Comparison of ENCODE assay signal across 21 mouse cellular contexts in the genomic region with DNA sequence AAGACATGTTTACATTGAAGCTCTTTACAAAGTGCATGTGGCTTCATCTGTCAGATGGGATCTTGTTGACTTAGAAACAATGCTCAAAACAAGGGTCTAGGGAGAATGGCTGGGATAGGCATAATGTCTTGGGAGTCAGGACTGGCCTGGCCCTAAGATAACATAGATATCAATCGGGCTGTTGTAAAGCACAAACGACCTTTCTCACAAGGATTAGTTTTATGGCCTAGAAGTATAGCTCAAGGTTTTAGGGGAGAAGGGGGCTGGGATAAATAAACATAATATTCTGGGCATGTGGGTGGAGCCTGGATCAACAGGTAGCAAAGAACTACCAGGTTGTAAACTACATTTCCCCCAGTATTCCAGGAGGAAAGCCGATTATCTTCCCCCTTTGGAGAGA. TPM values are rescaled to one million over a fixed set of nuclear protein-coding genes. Genes with fewer than 3 reads are reported as not detected.
A peak's percentile ranks its signal among the peaks of the same experiment; 100 is the strongest.
DNase-seq lines count a peak whose midpoint lies in the region; ATAC-seq and TF ChIP-seq lines count a peak whose summit lies in the region.
"Had no signal": no experiment of that assay in that cellular context is flagged by ENCODE, and none has a peak within 500 bp of the region (broad histone marks: within the 10 kb centered on the region; RNA-seq: fewer than 3 reads in every experiment).

No protein-coding gene starts in this region.

- no peak for TF ChIP-seq CTCF in intestine, postnatal 0 days (IDR thresholded peaks at IDR 0.05; ENCODE audit: low read depth)

- DNase-seq in intestine, embryonic 14.5 days (ENCODE audit: low spot score), result no peak
- no peak for DNase-seq in lung, adult 18-20 months
- DNase-seq: adrenal gland, adult 2 months; adrenal gland, adult 8-10 months; adrenal gland, postnatal 10 days; adrenal gland, postnatal 14 days; adrenal gland, postnatal 25 days; adrenal gland, postnatal 36 days; B cell, adult 2 months; cerebellum, adult 11 months; cerebellum, adult 11-12 months; cerebellum, adult 18-20 months had no signal

- no peak overlapping the region for H3K27ac ChIP-seq in intestine, embryonic 14.5 days (ENCODE audit: low read depth)
- no peak overlapping the region for H3K27ac ChIP-seq in intestine, postnatal 0 days (ENCODE audit: low read depth, low read length)
- peak overlapping the region; percentile 14; the same call in 1 of the 2 replicates for H3K27ac ChIP-seq in intestine, embryonic 15.5 days
- peak overlapping the region; percentile 40 for H3K27ac ChIP-seq in intestine, embryonic 16.5 days (ENCODE audit: low read length)
- H3K27ac ChIP-seq in hindbrain, embryonic 13.5 days, result no peak overlapping the region

- no peak overlapping the region for H3K9ac ChIP-seq in intestine, embryonic 14.5 days (ENCODE audit: low read length)
- H3K9ac ChIP-seq in intestine, postnatal 0 days (ENCODE audit: low read depth, low read length), result no peak overlapping the region
- H3K9ac ChIP-seq in intestine, embryonic 15.5 days, result no peak overlapping the region
- no peak overlapping the region for H3K9ac ChIP-seq in intestine, embryonic 16.5 days (ENCODE audit: low read depth, low read length)
- no peak overlapping the region for H3K9ac ChIP-seq in hindbrain, embryonic 13.5 days

- no peaks in the 10 kb centered on the region for H3K4me1 ChIP-seq in intestine, embryonic 14.5 days (replicated peaks; ENCODE audit: control insufficient read depth, insufficient read depth, low read length)
- H3K4me1 ChIP-seq in intestine, postnatal 0 days (replicated peaks; ENCODE audit: control insufficient read depth, insufficient read depth, low read length), result no peaks in the 10 kb centered on the region
- H3K4me1 ChIP-seq in intestine, embryonic 15.5 days (replicated peaks), result no peaks in the 10 kb centered on the region
- H3K4me1 ChIP-seq in intestine, embryonic 16.5 days (ENCODE audit: control insufficient read depth, insufficient read depth, low read length), result no peaks in the 10 kb centered on the region
- no peaks in the 10 kb centered on the region for H3K4me1 ChIP-seq in hindbrain, embryonic 13.5 days (replicated peaks)

- ATAC-seq in intestine, embryonic 14.5 days (replicated peaks; ENCODE audit: low FRiP score, low TSS enrichment, low read depth), result peak; percentile 60; the same call in 1 of the 2 replicates
- no peak for ATAC-seq in intestine, postnatal 0 days
- ATAC-seq in intestine, embryonic 15.5 days, result peak; percentile 91
- peak; percentile 90 for ATAC-seq in intestine, embryonic 16.5 days
- ATAC-seq in hindbrain, embryonic 13.5 days (ENCODE audit: low FRiP score), result no peak
- ATAC-seq: activated CD4-positive, CD25-positive, alpha-beta regulatory T cell, adult 4 months; CD4-positive, CD25-positive, alpha-beta regulatory T cell, adult 4 months; Patski had no signal

- no peak overlapping the region for H3K4me3 ChIP-seq in intestine, embryonic 14.5 days (ENCODE audit: low read depth, low read length)
- H3K4me3 ChIP-seq in intestine, postnatal 0 days (ENCODE audit: low read depth, low read length), result no peak overlapping the region
- no peak overlapping the region for H3K4me3 ChIP-seq in intestine, embryonic 15.5 days (replicated peaks)
- no peak overlapping the region for H3K4me3 ChIP-seq in intestine, embryonic 16.5 days (ENCODE audit: low read length)
- H3K4me3 ChIP-seq in hindbrain, embryonic 13.5 days, result no peak overlapping the region

- H3K36me3 ChIP-seq in intestine, embryonic 14.5 days (ENCODE audit: control insufficient read depth, insufficient read depth, low read length), result no peaks in the 10 kb centered on the region
- H3K36me3 ChIP-seq in intestine, postnatal 0 days (ENCODE audit: control insufficient read depth, insufficient read depth), result no peaks in the 10 kb centered on the region
- H3K36me3 ChIP-seq in intestine, embryonic 15.5 days, result no peaks in the 10 kb centered on the region
- H3K36me3 ChIP-seq in intestine, embryonic 16.5 days (ENCODE audit: control insufficient read depth, insufficient read depth, low read length), result no peaks in the 10 kb centered on the region
- no peaks in the 10 kb centered on the region for H3K36me3 ChIP-seq in hindbrain, embryonic 13.5 days
- H3K36me3 ChIP-seq: G1E had no signal

- WGBS in intestine, embryonic 14.5 days, result 41% methylated on average over 3 of the region's 3 CpGs
- 29% methylated on average over 3 of the region's 3 CpGs for WGBS in intestine, postnatal 0 days
- 40% methylated on average over 3 of the region's 3 CpGs for WGBS in intestine, embryonic 15.5 days
- 45% methylated on average over 3 of the region's 3 CpGs for WGBS in intestine, embryonic 16.5 days
- 85% methylated on average over 3 of the region's 3 CpGs for WGBS in hindbrain, embryonic 13.5 days

- no peak overlapping the region for H3K4me2 ChIP-seq in intestine, embryonic 14.5 days (ENCODE audit: low read length)
- no peak overlapping the region for H3K4me2 ChIP-seq in intestine, postnatal 0 days (replicated peaks; ENCODE audit: low read depth)
- no peak overlapping the region for H3K4me2 ChIP-seq in intestine, embryonic 15.5 days (replicated peaks)
- no peak overlapping the region for H3K4me2 ChIP-seq in intestine, embryonic 16.5 days (ENCODE audit: low read depth, low read length)
- H3K4me2 ChIP-seq in hindbrain, embryonic 13.5 days, result no peak overlapping the region

- H3K9me3 ChIP-seq in intestine, embryonic 14.5 days (ENCODE audit: control insufficient read depth, low read length), result peaks cover 8% of the 10 kb centered on the region; the same call in 1 of the 2 replicates
- H3K9me3 ChIP-seq in intestine, postnatal 0 days (ENCODE audit: control insufficient read depth), result peaks cover 11% of the 10 kb centered on the region; the same call in 1 of the 2 replicates
- H3K9me3 ChIP-seq in intestine, embryonic 15.5 days, result no peaks in the 10 kb centered on the region
- H3K9me3 ChIP-seq in intestine, embryonic 16.5 days (ENCODE audit: control insufficient read depth, low read length), result no peaks in the 10 kb centered on the region
- peaks cover 15% of the 10 kb centered on the region for H3K9me3 ChIP-seq in hindbrain, embryonic 13.5 days

- no peaks in the 10 kb centered on the region for H3K27me3 ChIP-seq in intestine, embryonic 14.5 days (replicated peaks; ENCODE audit: control insufficient read depth, insufficient read depth, low read length)
- no peaks in the 10 kb centered on the region for H3K27me3 ChIP-seq in intestine, postnatal 0 days (replicated peaks; ENCODE audit: control insufficient read depth, insufficient read depth, low read length)
- H3K27me3 ChIP-seq in intestine, embryonic 15.5 days (replicated peaks), result no peaks in the 10 kb centered on the region
- H3K27me3 ChIP-seq in intestine, embryonic 16.5 days (replicated peaks; ENCODE audit: control insufficient read depth, insufficient read depth, low read length), result no peaks in the 10 kb centered on the region
- no peaks in the 10 kb centered on the region for H3K27me3 ChIP-seq in hindbrain, embryonic 13.5 days
- H3K27me3 ChIP-seq: CH12.LX, Patski had no signal

RNA-seq across cellular contexts. Expression of a gene that starts 10.5 kb away (rescaled TPM):
- 32.5 and 36.0 TPM in 2 replicates for polyA plus RNA-seq in intestine, embryonic 14.5 days (2014; fragmentation: Nextera tagmentation; extraction: Ambion mirVana)
- 11.1 and 12.9 TPM in 2 replicates for polyA plus RNA-seq in intestine, postnatal 0 days (2015; fragmentation: Nextera tagmentation; extraction: Ambion mirVana)
- polyA plus RNA-seq in intestine, embryonic 15.5 days (2015; fragmentation: Nextera tagmentation; extraction: Ambion mirVana), result 29.9 and 30.7 TPM in 2 replicates
- polyA plus RNA-seq in intestine, embryonic 16.5 days (2015; fragmentation: Nextera tagmentation; extraction: Ambion mirVana), result 28.4 and 28.5 TPM in 2 replicates
- polyA plus RNA-seq in hindbrain, embryonic 13.5 days (2015; fragmentation: Nextera tagmentation; extraction: Ambion mirVana), result 10.9 and 11.2 TPM in 2 replicates

Comparison
In these comparisons a context has a peak if more than half of its experiments do, and no peak if none do; other contexts are left out.
1. ATAC-seq: peak in intestine, embryonic 14.5 days (single experiment), intestine, embryonic 15.5 days (single experiment) and intestine, embryonic 16.5 days (single experiment); none in intestine, postnatal 0 days (single experiment) and hindbrain, embryonic 13.5 days (single experiment).
2. H3K27ac ChIP-seq: peak in intestine, embryonic 15.5 days (single experiment) and intestine, embryonic 16.5 days (single experiment); none in intestine, embryonic 14.5 days (single experiment), intestine, postnatal 0 days (single experiment) and hindbrain, embryonic 13.5 days (single experiment).